Mouse (Mus musculus): Measurements from ENCODE around the gene Rock2. TPM values are rescaled to one million over a fixed set of nuclear protein-coding genes. Genes with fewer than 3 reads are reported as not detected.

Rock2 gene
- total RNA-seq, 2 experiments from 2014 or later: 90.0 to 93.5 TPM

- intact Hi-C loops (cut with DNase I): loop anchor here (2.0 kb wide), 1 partner anchor 33 kb away; no protein-coding TSS in a partner anchor
These were observed 24.8 kb upstream of the Rock2 start for GRCm38 (mm10) chr12:16869870-16870404.

DNA sequence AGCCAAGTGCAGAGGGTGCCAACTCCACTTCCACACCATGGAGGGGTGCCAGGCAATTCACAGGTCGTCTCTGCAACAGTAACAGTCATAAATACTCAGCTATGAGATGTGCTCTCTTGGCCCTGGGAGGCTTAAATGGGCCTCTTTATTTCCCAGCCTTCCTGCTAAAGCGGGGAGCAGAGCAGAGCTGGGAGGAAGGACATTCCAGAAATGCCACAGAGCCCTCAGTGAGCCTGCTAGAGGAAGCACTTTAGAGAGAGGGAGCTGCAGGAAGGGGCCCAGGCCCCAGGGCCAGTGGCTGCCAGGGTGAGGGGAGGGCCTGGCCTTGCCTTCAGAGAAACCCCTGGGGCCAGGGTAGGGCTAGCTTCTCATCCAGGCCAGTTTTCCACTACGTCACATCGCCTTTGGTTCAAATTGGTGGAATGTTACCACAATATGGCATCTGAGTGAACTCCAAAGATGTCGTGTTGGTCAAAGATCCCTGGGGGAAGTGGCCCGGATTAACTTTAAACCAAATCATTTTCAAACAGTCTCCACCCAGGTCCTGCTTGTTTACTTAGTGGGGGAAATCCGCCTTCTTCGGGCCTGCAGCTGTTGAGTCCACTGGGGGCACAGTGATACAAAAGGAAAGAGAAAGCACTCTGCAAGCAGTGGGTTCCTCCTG lies 24.2 kb upstream of the Rock2 start:
- DNase-seq: peak; percentile 89 to 90
- intact Hi-C loops (cut with DNase I): no loop called here

More at GRCm38 (mm10) chr12:16869870-16870404, 24.8 kb upstream of the Rock2 start:
- no peak for DNase-seq

DNA sequence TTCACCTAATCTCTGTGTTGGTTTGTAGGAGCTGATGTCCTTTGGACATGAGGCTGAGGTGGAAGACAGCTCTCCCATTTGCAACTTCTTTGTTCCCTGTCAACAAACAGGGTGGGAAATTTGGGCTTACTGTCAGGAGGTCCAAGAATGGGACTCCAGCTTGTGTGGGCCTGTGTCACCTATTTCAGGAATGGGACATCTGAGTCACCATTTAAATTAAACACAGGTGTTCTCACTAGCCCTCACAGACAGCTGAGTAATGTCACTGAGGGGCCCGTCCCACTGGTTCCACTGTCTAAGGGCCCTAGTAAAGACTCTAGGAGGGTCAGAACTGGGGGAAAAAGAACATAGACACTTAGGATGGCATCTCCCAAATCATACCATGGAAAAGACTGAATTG lies 22.7 kb upstream of the Rock2 start:
- intact Hi-C loops (cut with DNase I): no loop called here
- no peak for DNase-seq

DNA sequence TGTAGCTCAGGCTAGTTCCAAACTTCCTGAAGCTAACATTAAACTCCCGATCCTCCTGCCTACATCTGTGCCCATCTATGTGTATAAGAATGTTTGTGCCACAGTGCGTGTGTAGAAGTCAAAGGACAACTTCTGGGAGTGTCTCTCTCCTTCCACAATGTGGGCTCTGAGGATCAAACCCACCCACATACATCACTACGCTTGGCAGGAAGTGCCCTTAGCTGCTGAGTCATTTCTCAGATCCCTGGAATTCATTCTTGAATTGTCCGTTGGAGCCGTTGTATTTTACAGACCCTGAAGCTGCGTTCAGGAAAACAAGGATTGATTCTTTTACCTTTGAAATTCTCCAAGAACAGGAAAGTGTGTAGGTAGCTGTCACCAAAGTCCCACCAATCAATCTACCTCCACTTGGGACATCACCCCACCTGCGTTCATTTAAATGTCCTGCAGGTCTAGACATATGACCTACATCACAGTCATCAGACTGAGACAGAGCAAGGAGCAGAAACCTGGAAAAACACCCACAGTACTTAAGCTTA lies 21.7 kb upstream of the Rock2 start:
- intact Hi-C loops (cut with DNase I): no loop called here
- no peak for DNase-seq

DNA sequence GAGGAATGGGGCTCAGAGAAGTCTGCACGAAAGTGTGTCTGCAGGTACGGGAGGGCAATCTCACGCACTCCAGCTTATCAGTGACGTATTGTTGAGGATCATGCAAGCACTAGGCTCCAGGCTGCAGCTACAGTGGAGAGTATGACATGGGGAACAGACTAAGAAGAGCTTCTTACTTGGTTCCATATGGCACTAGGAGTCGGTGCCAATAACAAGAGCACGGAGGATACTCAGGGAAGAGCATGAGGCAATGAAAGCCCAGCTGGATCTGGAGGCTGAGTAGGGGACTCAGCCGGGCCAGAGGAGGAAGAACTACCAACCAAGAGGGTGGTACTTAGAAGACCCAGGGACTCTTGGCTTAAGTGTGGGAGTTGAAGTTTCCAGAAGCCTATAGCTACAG lies 21.1 kb upstream of the Rock2 start:
- intact Hi-C loops (cut with DNase I): no loop called here
- DNase-seq: no peak

DNA sequence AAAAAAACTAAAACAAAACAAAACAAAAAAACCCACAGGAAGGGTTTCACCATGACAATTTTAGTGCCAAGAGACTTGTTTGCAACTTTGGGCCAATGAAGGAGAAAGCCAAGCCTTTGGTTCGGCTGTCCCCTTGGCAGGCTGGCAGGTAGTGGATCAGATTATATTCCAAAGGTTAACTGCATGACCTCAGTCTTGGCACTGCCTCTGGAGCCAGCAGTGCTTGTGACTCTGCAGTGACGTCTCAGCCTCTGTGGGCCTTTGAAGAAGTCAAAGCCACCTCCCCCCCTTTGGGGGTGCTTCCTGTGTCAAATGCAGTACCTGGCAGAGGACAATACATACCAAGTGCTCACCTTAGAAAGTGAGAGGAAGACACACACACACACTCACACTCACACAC lies 20.6 kb upstream of the Rock2 start:
- intact Hi-C loops (cut with DNase I): no loop called here
- peak; percentile 64 to 73 for DNase-seq

DNA sequence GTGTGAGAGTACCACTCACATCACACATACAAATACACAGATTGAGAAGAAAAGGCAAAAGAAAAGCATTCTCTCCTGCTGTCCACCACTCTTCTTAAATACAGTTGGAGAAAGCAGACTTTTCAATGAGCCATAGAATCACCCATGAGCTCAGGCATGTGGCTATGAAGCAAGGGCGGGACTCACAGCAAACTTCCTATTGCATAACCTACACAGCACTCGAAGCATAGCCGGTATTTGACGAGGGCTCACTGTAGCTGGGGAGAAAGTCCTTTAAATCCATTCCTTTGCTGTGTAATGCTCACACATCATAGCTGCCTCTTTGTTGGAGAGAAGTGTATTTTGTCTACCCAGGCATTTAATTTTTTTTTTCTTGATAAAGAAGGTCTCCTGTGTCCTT lies 19.4 kb upstream of the Rock2 start:
- DNase-seq: no peak
- intact Hi-C loops (cut with DNase I): no loop called here

GRCm38 (mm10) chr12:16875678-16876077 lies 19.0 kb upstream of the Rock2 start:
- intact Hi-C loops (cut with DNase I): no loop called here
- no peak for DNase-seq

GRCm38 (mm10) chr12:16876667-16877066 lies 18.0 kb upstream of the Rock2 start:
- intact Hi-C loops (cut with DNase I): no loop called here
- no peak for DNase-seq

GRCm38 (mm10) chr12:16877141-16877540 lies 17.6 kb upstream of the Rock2 start:
- intact Hi-C loops (cut with DNase I): no loop called here
- no peak for DNase-seq

DNA sequence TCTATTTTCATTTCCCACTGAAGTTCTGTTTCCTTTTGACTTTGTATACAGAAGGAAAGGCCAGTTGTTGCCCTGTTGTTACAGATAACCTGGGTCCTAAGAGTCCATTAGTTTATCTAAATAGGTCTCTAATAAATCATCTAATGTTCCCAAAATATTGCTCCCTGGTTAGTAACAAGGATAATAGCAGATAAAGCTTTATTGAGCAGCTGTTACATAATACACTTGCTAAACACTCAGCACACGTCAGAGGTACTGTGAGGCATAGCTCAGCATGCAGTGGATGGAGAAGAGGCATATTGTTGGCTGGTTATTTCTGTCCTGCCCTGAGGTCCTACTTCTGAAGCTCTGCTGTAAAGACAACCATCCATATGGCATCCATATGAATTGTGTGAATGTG lies 17.0 kb upstream of the Rock2 start:
- intact Hi-C loops (cut with DNase I): loop anchor here (2.0 kb wide), 1 partner anchor 15 kb away; no protein-coding TSS in a partner anchor
- DNase-seq: no peak

- intact Hi-C loops (cut with DNase I): loop anchor here (2.0 kb wide), 1 partner anchor 13 kb away; no protein-coding TSS in a partner anchor
- no peak for DNase-seq
These were observed 15.3 kb upstream of the Rock2 start for GRCm38 (mm10) chr12:16879369-16879768.

DNA sequence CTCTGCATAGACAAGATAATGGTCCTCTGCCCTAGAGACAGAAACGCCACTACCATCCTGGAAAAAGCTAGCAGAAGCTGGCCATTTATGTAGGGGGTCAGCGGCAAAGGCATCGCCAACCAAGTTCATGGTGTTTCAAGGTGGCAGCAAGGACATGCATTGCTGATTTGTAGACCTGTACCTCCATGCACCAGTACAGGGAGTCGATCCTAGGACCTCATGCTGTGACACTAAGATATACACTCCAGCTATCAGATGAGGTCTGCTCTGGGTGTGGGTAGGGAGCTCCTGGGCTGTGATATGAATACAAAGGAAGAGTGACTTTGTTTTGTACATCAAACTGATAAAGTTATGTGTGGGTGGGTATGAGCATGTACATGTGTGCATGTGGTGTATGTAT lies 14.6 kb upstream of the Rock2 start:
- DNase-seq: no peak
- intact Hi-C loops (cut with DNase I): no loop called here

- intact Hi-C loops (cut with DNase I): no loop called here
These were observed 12.3 kb upstream of the Rock2 start for GRCm38 (mm10) chr12:16882442-16882841.

GRCm38 (mm10) chr12:16883111-16883510 lies 11.6 kb upstream of the Rock2 start:
- intact Hi-C loops (cut with DNase I): no loop called here
- DNase-seq: no peak

More at GRCm38 (mm10) chr12:16882442-16882841, 12.3 kb upstream of the Rock2 start:
- DNase-seq: no peak

DNA sequence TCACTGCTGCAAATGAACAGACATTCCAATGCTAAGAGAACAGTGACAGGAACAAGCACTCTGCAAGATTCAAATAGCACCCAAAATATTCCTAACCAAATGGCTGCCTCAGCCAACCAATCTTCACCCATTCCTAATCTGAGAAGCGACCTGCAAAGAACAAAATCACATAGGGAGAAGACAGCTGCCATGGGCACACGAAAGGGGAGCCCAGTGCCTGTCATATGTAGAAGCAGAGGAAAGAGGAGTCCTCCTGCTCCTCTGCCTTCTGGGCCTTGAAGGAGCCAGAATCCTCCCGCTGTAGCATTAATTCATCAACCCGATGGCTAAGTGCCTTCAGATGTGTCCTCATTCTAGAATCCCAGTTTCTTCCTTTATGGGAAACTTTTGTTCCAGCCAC lies 10.2 kb upstream of the Rock2 start:
- DNase-seq: no peak
- intact Hi-C loops (cut with DNase I): no loop called here

DNA sequence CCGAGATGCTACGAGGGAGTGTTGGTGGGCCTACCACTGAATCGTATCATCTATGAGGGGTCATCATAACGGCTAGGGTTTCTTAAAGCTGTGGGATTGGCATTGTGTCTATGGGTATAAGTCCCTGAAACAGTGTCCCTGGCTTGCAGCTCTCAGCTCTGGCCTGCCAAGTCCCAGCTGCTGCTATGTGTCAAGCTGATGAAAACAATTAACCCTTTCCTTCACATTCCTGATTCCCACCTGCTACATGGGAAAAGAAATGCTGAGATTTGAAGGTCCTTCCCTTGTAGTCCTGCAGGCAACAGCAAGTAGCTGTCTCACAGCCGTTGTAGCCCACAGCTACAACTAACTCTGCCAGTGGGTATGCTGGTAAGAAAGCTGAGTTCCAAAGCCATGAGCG lies 8.3 kb upstream of the Rock2 start:
- intact Hi-C loops (cut with DNase I): no loop called here
- no peak for DNase-seq

- DNase-seq: no peak
- intact Hi-C loops (cut with DNase I): loop anchor here (2.0 to 5.0 kb wide), 2 partner anchors 14 to 41 kb away; no protein-coding TSS in a partner anchor
These were observed 1.7 kb upstream of the Rock2 start for GRCm38 (mm10) chr12:16893039-16893438.

GRCm38 (mm10) chr12:16893656-16894395 lies 869 bp upstream of the Rock2 start:
- no peak for DNase-seq
- intact Hi-C loops (cut with DNase I): loop anchor here (1.0 to 5.0 kb wide), 3 partner anchors 15 to 58 kb away; no protein-coding TSS in a partner anchor

DNA sequence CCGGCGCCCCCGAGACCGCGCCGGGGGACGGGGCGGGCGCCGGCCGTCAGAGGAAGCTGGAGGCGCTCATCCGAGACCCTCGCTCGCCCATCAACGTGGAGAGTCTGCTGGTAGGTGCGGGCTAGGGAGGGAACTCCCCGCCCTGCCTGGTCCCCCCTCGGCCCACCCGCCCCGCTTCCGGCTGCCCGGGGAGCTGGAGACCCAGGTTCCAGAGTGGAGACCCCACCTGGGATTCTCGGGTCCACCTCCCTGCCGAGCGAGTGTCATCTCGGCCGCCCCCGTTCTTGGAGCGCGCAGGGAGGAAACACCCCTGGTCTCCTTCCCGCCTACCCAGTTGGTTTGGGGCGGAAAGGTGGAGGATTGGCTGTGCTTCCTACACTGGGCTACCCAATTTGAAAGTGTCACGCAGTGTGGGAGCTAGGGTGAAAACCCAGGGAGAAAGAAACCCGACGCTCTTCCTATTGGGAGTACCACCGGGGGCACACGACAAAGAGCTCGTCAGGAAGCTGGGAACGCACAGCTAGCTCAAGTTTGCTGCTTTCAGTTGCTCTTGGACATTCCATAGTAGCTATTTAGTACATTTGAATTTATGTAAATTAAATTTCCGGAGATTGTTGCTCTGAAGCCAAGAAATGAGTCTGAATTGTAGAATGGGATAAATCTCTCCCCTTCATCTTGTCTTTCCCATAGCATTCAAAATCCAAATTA lies 680 bp downstream of the Rock2 start:
- DNase-seq: peak; percentile 65 to 73
- intact Hi-C loops (cut with DNase I): loop anchor here (5.0 kb wide), 1 partner anchor 37 kb away; no protein-coding TSS in a partner anchor
